Mouse (Mus musculus) gastrocnemius, postnatal 25 days (tissue): Measurements from ENCODE around the gene Cd300c. TPM values are rescaled to one million over a fixed set of nuclear protein-coding genes. Genes with fewer than 3 reads are reported as not detected.
"Not testable (repeated sequence)": the region's sequence is repeated elsewhere in the genome, so short reads cannot be mapped to it uniquely, and the experiment has no call there.

Source experiments
- DNase-seq: peaks from one replicate; pipeline ENCODE4 v3.0.0; 2022
- long read RNA-seq, 2 experiments: library from polyadenylated mRNA; stranded (forward); transcript quantifications; one replicate each; pipeline ENCODE4 v2.0.0; 2021
- total RNA-seq, 2 experiments: library from RNA; stranded (reverse); gene quantifications; 1 replicate in 1 of 2; 2 replicates in 1 of 2; pipeline ENCODE4 v1.2.3; 2021

Gene Cd300c
- not detected for total RNA-seq
- long read RNA-seq, experiment 1: 0 reads
- long read RNA-seq, experiment 2: 0 reads

- no peak for DNase-seq
Measured at GRCm38 (mm10) chr11:114968752-114969207, at the start of gene Cd300c. Gene Cd300c (minus strand): TSS chr11:114969157.

DNA sequence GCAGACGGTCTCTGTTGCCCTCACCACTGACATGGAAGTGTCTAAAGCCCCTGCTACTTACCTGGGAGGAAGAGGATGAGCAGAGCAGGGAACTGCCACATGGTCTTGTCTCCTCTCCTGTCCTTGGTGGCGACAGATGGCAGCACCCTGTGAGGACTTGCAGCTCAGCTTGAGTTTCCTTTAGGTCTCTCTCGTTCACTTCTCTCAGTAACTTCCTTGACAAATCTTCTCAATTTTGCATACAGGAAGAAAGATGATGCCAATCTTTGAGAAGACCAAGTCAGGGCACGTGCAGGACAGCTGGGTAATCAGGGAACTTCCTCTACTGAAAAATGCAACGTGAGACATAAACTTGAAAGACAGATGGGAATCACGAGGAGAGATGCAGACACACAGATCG is 47.1 kb upstream of the Cd300c start, which contains the start of gene Cd300ld2:
Gene Cd300ld2 (minus strand): TSS at position 101 of the 400 bp plus-strand sequence.
- DNase-seq: not testable (repeated sequence)

DNA sequence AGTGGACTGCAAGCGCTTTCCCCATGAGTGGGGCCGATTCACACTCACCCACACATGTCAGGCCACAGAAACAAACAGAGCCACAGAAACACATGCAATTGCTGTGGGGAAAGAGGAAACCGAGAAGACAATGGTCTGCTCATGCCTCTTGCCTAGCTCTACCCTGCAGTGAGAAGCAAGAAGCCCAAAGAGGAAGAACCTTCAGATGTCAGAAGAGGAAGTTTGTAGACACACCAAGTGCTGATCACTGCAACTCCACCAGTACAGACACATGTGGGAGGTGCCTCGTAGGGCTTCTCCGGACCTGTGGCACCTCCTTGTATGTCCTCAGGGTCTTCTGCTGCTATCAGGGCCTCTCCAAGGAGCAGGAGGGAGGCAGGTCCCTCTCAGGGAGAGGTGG is 35.1 kb upstream of the Cd300c start:
- DNase-seq: no peak

DNA sequence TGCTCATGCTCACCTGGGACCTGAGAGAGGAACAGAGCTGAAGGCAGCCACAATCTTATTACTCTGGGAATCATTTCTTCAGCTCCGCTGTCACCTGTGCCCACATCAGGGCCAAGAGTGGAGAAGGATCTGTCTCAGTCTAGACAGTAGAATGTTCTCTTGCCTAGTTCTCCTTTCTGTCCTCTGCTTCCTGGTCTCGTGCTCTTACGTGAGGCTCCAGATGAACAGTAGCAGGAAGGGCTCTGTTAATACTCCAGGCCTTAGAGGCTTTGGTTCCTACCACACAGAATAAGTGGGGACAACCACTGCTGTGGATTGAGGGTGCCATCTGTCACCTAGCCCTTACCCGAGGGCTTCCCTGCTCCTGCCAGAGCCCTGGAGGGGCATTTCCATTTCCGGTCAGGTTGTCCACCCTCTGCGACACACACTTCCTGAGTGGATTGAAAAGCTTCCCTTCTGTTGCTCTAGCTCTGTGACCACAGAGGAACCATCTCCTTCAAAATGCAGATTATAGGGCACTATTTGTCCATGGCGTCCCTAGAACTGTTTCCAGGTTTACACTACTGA is 32.6 kb upstream of the Cd300c start, which contains the start of gene Cd300c2:
Gene Cd300c2 (minus strand): TSS at position 407 of the 567 bp plus-strand sequence.
- no peak for DNase-seq

- no peak for DNase-seq
Measured at GRCm38 (mm10) chr11:114989793-114990192, 20.8 kb upstream of the Cd300c start, which contains the start of gene Cd300ld. Gene Cd300ld (minus strand): TSS chr11:114989922.

GRCm38 (mm10) chr11:114981866-114982265 is 12.9 kb upstream of the Cd300c start:
- no peak for DNase-seq

GRCm38 (mm10) chr11:114972726-114973125 is 3.8 kb upstream of the Cd300c start:
- DNase-seq: no peak

DNA sequence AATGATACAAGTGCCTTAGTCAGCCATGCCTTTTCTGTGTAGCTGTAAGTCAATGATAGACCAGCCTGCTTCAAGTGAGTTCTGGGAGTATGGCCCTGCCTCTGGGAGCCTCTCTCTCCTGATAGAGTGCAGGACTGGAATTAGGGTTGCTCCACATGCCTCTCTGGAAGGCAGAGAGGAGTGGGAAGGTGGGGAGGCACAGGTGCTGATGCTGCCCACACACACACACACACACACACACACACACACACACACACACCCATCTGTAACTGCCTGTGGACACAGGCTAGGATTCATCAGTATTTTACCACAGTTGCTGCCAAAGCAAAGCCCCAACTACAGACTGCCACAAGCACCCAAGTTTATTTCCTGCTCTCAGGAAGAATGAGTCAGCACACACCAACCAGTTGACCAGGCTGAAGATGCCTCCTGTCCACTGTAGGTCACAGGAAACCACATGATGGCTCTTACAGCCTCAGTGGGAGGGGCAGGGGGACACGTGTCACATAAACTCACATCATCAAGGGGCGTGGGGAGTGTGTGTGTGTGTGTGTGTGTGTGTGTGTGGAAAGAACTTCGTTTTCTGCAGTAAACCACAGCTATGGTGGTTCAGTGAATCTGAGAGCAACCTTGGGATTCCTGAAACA is 3.7 kb downstream of the Cd300c start:
- DNase-seq: no peak

GRCm38 (mm10) chr11:114960369-114960768 is 8.6 kb downstream of the Cd300c start:
- DNase-seq: no peak

DNA sequence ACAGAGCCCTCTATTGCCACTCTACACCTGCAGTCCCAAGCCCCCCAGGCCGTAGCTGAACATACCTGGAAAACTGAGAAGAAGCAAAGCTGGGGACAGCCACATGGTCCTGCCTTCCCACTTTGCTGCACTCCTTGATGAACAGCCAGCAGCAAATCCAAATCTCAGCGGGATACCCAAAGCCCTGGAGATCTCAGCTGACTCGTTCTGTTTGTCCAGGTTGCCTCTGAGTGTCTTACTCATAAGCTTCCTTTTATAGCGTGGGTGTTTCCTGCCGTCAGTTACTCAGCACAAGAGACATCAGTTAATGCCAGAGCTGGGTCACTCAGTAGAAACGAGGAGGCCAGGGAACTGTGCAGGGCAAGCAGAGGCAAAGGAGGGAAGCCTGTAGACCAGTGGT is 34.8 kb downstream of the Cd300c start, which contains the start of gene Cd300lb:
Gene Cd300lb (minus strand): TSS at position 243 of the 400 bp plus-strand sequence.
- no peak for DNase-seq

DNA sequence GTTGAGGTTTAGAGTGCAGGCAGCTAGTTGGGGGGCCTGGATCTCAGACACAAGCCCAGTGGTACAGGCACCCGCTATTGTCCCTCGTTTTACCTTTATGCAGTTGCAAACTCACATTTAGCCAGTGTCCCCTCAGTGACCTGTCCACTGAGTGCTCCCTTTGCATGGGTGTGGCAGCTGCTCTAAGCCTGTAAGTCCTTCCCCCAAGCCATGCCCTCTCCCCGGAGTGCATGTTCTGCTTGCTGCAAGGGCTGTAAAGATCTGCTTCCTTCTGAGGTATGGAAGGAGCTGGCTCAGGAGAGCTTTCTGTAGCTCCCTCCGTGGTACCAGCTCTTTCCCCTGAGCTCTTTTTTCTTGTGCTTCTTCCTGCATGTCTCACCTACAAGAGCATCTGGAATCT is 35.4 kb downstream of the Cd300c start:
- no peak for DNase-seq

DNA sequence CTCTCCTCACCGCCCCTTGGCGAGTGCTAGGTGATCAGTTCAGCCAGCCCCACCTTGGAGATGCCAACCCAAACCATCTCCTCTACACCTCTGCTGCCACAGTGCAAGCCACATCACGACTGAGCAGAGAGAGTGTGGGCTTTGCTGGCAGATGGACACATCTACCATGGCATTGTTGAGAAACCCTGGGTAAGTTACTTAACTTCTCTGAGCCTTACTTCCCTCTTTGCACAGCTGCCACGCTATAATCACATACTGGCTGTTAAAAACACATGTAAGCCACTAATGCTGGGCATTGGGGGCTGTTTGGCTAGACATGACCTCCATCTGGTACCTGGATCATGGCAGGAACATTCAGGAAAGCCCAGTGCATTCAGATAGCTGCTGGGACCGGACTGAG is 37.9 kb downstream of the Cd300c start:
- DNase-seq: no peak

DNA sequence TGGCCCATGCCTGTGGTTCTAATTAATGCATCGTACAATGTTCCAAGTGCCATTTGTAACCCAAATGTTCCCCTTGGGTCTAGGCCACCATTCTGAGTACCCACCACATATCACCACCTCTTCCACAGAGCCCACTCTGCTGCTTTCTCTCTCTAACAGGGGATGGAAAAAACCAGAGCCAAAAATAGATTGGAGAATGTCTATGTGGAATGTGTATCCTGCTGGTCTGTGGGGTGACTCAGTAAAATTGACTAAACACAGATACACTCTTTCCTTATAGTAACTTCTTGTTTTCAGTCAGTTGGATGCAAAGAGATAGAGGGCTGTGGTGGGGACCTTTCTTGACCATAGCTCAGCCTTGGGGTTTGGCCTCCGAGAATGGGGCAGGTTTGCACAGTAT is 39.4 kb downstream of the Cd300c start:
- no peak for DNase-seq

GRCm38 (mm10) chr11:114923961-114924360 is 45.0 kb downstream of the Cd300c start:
- no peak for DNase-seq

DNA sequence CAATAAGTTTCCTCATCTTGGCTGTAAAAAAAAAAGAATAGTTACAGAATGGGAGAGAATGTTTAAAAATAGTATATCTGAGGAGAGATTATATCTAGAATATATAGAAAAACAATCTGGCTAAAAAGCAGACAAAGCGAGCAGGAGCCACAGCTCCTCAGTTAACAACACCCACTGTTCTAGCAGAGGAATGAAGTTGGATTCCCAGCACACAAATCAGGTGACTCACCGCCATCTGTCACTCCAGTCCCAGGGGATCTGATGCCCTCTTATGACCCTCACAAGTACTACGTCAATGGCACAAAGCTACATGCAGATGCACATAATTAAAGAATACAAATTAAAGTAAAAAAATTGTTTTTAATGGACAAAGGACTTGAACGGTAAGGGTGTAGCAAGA is 46.5 kb downstream of the Cd300c start:
- DNase-seq: no peak

DNA sequence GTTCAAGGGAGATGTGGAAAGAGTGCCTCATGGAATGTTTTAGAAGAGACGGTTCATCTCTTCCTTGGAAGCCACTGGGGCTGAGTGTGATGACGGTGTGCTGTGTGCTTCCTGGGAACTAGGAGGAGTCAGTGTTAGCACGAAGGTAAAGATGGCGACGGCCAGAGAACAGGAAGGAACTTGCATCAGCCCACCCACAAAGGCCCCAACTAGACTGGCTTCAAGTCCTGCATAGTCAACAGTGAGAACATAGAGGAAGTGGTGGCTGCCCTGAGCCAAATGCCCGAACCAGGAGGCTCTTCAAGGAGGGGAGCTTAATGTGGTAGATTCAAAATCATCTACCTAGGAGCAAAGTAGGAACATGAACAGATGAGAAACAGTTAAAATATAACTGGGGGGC is 51.8 kb downstream of the Cd300c start:
- DNase-seq: no peak

DNA sequence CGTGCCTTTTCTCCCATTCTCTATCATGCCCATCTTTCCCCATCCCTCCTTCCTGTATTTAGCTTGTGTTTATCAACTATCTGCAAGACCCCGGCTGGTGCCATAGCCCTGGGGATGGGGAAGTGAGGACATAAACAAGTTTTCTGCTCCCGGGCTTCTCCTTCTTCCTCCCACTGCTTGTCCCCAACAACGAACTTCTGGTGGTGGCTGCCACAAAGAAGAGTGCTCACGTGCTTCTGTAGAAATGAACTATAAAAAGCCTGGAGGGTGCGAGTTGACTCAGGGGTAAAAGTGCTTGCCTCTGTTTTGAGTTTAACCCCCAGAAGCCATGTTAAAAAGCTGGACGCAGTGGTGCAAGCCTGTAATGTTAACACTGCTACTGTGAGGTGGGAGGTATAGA is 54.0 kb downstream of the Cd300c start:
- no peak for DNase-seq

DNA sequence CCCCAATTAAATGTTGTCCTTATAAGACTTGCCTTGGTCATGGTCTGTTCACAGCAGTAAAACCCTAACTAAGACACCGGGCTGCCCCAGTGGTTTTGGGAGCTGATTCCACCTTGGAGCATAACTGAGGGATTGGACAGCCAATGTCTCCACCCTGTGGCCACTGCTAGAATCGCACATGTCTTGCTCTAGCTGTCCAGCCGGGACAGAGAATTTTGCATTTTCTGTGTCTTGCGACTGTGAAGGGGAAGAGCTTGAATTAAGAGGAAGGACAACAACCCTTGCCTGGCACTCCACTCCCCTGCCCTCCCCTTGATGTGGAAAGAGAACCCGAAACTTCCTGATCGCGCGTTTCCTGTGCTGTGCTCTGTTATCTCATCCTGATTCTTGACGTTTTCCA is 56.1 kb downstream of the Cd300c start:
- DNase-seq: peak; percentile 56

- not testable (repeated sequence) for DNase-seq
Measured at GRCm38 (mm10) chr11:114909538-114909937, 59.4 kb downstream of the Cd300c start.

GRCm38 (mm10) chr11:114908086-114908485 is 60.9 kb downstream of the Cd300c start:
- no peak for DNase-seq

DNA sequence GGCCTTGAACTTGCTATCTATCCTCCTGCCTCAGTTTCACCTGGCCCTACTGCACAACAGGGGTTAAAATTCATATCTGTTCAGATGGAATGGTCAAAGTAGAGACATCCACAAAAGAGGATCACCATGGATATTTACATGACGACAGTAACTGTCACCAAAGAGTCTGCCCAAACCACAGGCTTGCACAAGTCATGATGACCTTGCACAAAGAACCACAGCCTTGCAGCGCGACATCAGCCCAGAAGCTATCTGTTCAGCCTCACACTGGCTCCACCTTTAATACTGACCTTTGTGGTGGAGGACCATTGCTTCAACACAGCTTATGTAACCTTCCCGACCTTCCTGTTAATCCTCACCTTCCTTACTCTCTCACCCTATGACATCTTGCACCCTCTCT is 61.4 kb downstream of the Cd300c start:
- DNase-seq: no peak
